Mouse (Mus musculus) left cerebral cortex, postnatal 4 days (tissue): ENCODE results near the gene Plau. TPM values are rescaled to one million over a fixed set of nuclear protein-coding genes. Genes with fewer than 3 reads are reported as not detected.
A peak's percentile ranks its signal among the peaks of the same experiment; 100 is the strongest.

Experiments used
- DNase-seq: peaks from one replicate; pipeline ENCODE4 v3.0.0-alpha.2; 2022
- intact Hi-C: fragments of 180-260 bp; cut with DNase I; formaldehyde crosslinking; loops from one replicate; pipeline ENCODE4 v1.15.1; 2025
- total RNA-seq, 2 experiments: library from RNA; stranded (reverse); gene quantifications; 2 replicates each; pipeline ENCODE4 v1.2.3; 2021

The Plau gene
- 1 to 10 TPM; 2.6 to 3.4 TPM for total RNA-seq

GRCm38 (mm10) chr14:20836171-20836904 lies at the start of gene Plau:
TSS of gene Plau (plus strand) at chr14:20836660.
- intact Hi-C loops, result no loop called here
- peak; percentile 61 for DNase-seq

GRCm38 (mm10) chr14:20788151-20788550 lies 48.3 kb upstream of the Plau start:
- no peak for DNase-seq
- intact Hi-C loops, result no loop called here

GRCm38 (mm10) chr14:20789593-20789992 lies 46.9 kb upstream of the Plau start:
- intact Hi-C loops, result no loop called here
- no peak for DNase-seq

- no peak for DNase-seq
- intact Hi-C loops, result no loop called here
Measured at GRCm38 (mm10) chr14:20790445-20790844, 46.0 kb upstream of the Plau start.

- DNase-seq, result no peak
- intact Hi-C loops, result no loop called here
Measured at GRCm38 (mm10) chr14:20790996-20791395, 45.5 kb upstream of the Plau start.

GRCm38 (mm10) chr14:20791511-20792242 lies 44.8 kb upstream of the Plau start:
- intact Hi-C loops, result no loop called here
- DNase-seq, result no peak

GRCm38 (mm10) chr14:20792243-20792921 lies 44.1 kb upstream of the Plau start:
- intact Hi-C loops, result no loop called here
- no peak for DNase-seq

- intact Hi-C loops, result no loop called here
- DNase-seq, result peak; percentile 56
Measured at GRCm38 (mm10) chr14:20792922-20793757, 43.3 kb upstream of the Plau start.

GRCm38 (mm10) chr14:20793758-20794531 lies 42.5 kb upstream of the Plau start, which contains the start of gene Camk2g:
TSS of gene Camk2g (minus strand) at chr14:20794088.
- intact Hi-C loops, result no loop called here
- DNase-seq, result peak; percentile 87

- intact Hi-C loops, result no loop called here
- no peak for DNase-seq
Measured at GRCm38 (mm10) chr14:20794589-20794988, 41.9 kb upstream of the Plau start.

- DNase-seq, result peak; percentile 34
- intact Hi-C loops, result no loop called here
Measured at GRCm38 (mm10) chr14:20795423-20796152, 40.9 kb upstream of the Plau start.

- intact Hi-C loops, result no loop called here
- DNase-seq, result no peak
Measured at GRCm38 (mm10) chr14:20796170-20796569, 40.3 kb upstream of the Plau start.

- intact Hi-C loops, result no loop called here
- DNase-seq, result no peak
Measured at GRCm38 (mm10) chr14:20796643-20797042, 39.8 kb upstream of the Plau start.

- no peak for DNase-seq
- intact Hi-C loops, result no loop called here
Measured at GRCm38 (mm10) chr14:20798300-20798699, 38.2 kb upstream of the Plau start.

- peak; percentile 93 for DNase-seq
- intact Hi-C loops, result no loop called here
Measured at GRCm38 (mm10) chr14:20798761-20799160, 37.7 kb upstream of the Plau start.

GRCm38 (mm10) chr14:20802926-20803605 lies 33.4 kb upstream of the Plau start:
- DNase-seq, result no peak
- intact Hi-C loops, result loop anchor here (1.0 kb wide), 1 partner anchor 70 kb away; no protein-coding TSS in a partner anchor

- intact Hi-C loops, result loop anchor here (1.0 kb wide), 1 partner anchor 70 kb away; no protein-coding TSS in a partner anchor
- peak; percentile 67 for DNase-seq
Measured at GRCm38 (mm10) chr14:20803606-20803938, 32.9 kb upstream of the Plau start.

GRCm38 (mm10) chr14:20804481-20804880 lies 32.0 kb upstream of the Plau start:
- intact Hi-C loops, result no loop called here
- no peak for DNase-seq
